In the genomic region with DNA sequence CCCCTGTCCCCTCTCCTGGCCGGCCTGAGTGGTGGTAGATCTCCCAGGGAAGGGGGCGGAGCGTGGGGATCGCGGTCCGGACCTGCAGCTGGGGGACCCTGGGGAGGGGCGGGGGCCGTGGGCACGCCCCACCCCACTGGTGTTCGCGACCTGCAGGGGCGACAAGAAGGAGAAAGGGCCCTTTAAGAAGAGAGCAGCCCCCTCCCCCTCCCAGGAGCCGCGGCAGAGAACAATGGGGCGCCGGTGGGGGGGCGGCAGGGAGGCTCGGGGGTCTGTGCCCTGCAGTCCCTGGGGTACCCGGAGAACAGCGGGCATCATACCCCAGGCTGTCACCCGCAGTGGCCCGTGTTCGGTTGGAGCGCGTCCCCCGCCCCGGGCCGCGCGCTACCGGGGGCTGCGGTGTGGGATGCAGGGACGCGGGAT, we compare ENCODE assay signal across 9 mouse cellular contexts. TPM values are rescaled to one million over a fixed set of nuclear protein-coding genes. Genes with fewer than 3 reads are reported as not detected.
A peak's percentile ranks its signal among the peaks of the same experiment; 100 is the strongest.
DNase-seq lines count a peak whose midpoint lies in the region; ATAC-seq and TF ChIP-seq lines count a peak whose summit lies in the region.
"Had no signal": no experiment of that assay in that cellular context is flagged by ENCODE, and none has a peak within 500 bp of the region (broad histone marks: within the 10 kb centered on the region; RNA-seq: fewer than 3 reads in every experiment).

No protein-coding gene starts in this region.

- no peak for TF ChIP-seq CTCF in lung, adult 2 months (IDR thresholded peaks at IDR 0.05; ENCODE audit: insufficient read depth, low read length)

- ATAC-seq in hindbrain, embryonic 11.5 days (ENCODE audit: low FRiP score), result peak; percentile 25; the same call in 1 of the 2 replicates
- ATAC-seq in midbrain, embryonic 16.5 days, result peak; percentile 30

- H3K36me3 ChIP-seq in hindbrain, embryonic 11.5 days (ENCODE audit: control insufficient read depth, insufficient read depth, low read length), result no peaks in the 10 kb centered on the region
- H3K36me3 ChIP-seq in midbrain, embryonic 16.5 days (ENCODE audit: control insufficient read depth, insufficient read depth, low read length), result no peaks in the 10 kb centered on the region

- H3K9ac ChIP-seq in hindbrain, embryonic 11.5 days (ENCODE audit: low read depth, low read length), result peak overlapping the region; percentile 65
- H3K9ac ChIP-seq in midbrain, embryonic 16.5 days (ENCODE audit: low read depth, low read length), result peak overlapping the region; percentile 99

- DNase-seq in cerebellum, adult 11 months, result peak; percentile 59
- no peak for DNase-seq in cerebellum, adult 8-10 months
- no peak for DNase-seq in lung, adult 2 months
- no peak for DNase-seq in lung, postnatal 36 days
- DNase-seq in hindbrain, embryonic 11.5 days (ENCODE audit: low spot score), result peak; percentile 44
- DNase-seq in adrenal gland, postnatal 14 days, result no peak
- no peak for DNase-seq in testis, postnatal 14 days (ENCODE audit: low spot score)

- H3K27ac ChIP-seq in hindbrain, embryonic 11.5 days (ENCODE audit: low read depth, low read length), result peak overlapping the region; percentile 42
- H3K27ac ChIP-seq in midbrain, embryonic 16.5 days (ENCODE audit: low read length), result peak overlapping the region; percentile 92

- no peak for TF ChIP-seq POLR2A in lung, adult 2 months (IDR thresholded peaks at IDR 0.05; ENCODE audit: borderline replicate concordance, extremely low read depth, low read depth, low read length)

- H3K4me2 ChIP-seq in hindbrain, embryonic 11.5 days (replicated peaks; ENCODE audit: low read depth, low read length), result peak overlapping the region; percentile 92
- H3K4me2 ChIP-seq in midbrain, embryonic 16.5 days (ENCODE audit: low read length), result peak overlapping the region; percentile 95

- no peaks in the 10 kb centered on the region for H3K4me1 ChIP-seq in lung, adult 2 months (ENCODE audit: control insufficient read depth, insufficient read depth, low read length)
- peaks cover 11% of the 10 kb centered on the region for H3K4me1 ChIP-seq in hindbrain, embryonic 11.5 days (replicated peaks; ENCODE audit: control insufficient read depth, insufficient read depth, low read length)
- peaks cover 47% of the 10 kb centered on the region for H3K4me1 ChIP-seq in midbrain, embryonic 16.5 days (ENCODE audit: control insufficient read depth, insufficient read depth, low read length)

- H3K27me3 ChIP-seq in hindbrain, embryonic 11.5 days (ENCODE audit: control insufficient read depth, insufficient read depth, low read length), result peaks cover 42% of the 10 kb centered on the region
- no peaks in the 10 kb centered on the region for H3K27me3 ChIP-seq in midbrain, embryonic 16.5 days (ENCODE audit: control insufficient read depth, insufficient read depth, low read depth, low read length)

- H3K4me3 ChIP-seq in lung, adult 2 months (replicated peaks; ENCODE audit: extremely low read depth, low read depth, low read length), result peak overlapping the region; percentile 21
- H3K4me3 ChIP-seq in hindbrain, embryonic 11.5 days (ENCODE audit: low read depth, low read length), result peak overlapping the region; percentile 54
- peak overlapping the region; percentile 91 for H3K4me3 ChIP-seq in midbrain, embryonic 16.5 days (ENCODE audit: low read depth, low read length)

- 4% methylated on average over 34 of the region's 34 CpGs for WGBS in lung, adult 2 months
- under 1% methylated on average over 24 of the region's 34 CpGs for WGBS in hindbrain, embryonic 11.5 days
- WGBS in midbrain, embryonic 16.5 days, result under 1% methylated on average over 32 of the region's 34 CpGs

- no peaks in the 10 kb centered on the region for H3K9me3 ChIP-seq in hindbrain, embryonic 11.5 days (ENCODE audit: control insufficient read depth, low read length)
- H3K9me3 ChIP-seq in midbrain, embryonic 16.5 days (replicated peaks; ENCODE audit: control insufficient read depth, low read length, poor library complexity, severe bottlenecking), result no peaks in the 10 kb centered on the region

RNA-seq across cellular contexts. Expression of gene Dtx1, which starts 0.9 kb away (rescaled TPM):
- polyA plus RNA-seq in lung, adult 2 months (2012; rRNA removed), result 6.1 and 7.8 TPM in 2 replicates
- 4.6 and 5.0 TPM in 2 replicates for polyA plus RNA-seq in hindbrain, embryonic 11.5 days (2014; fragmentation: Nextera tagmentation; extraction: Ambion mirVana)
- 49.6 and 50.2 TPM in 2 replicates for polyA plus RNA-seq in midbrain, embryonic 16.5 days (2015; fragmentation: Nextera tagmentation; extraction: Ambion mirVana)
- total RNA-seq in adrenal gland, postnatal 14 days (2021), result 7.3 and 8.0 TPM in 2 replicates
- total RNA-seq: common myeloid progenitor, adult 5-6 weeks had no signal

RNA-seq across cellular contexts. Expression of gene Oas2, which starts 38.8 kb away (rescaled TPM):
- 4.5 and 5.0 TPM in 2 replicates for polyA plus RNA-seq in lung, adult 2 months (2012; rRNA removed)
- polyA plus RNA-seq in hindbrain, embryonic 11.5 days (2014; fragmentation: Nextera tagmentation; extraction: Ambion mirVana), result 0.13 TPM in 1 of 2 replicates, not detected in the other
- 0.14 and 0.26 TPM in 2 replicates for polyA plus RNA-seq in midbrain, embryonic 16.5 days (2015; fragmentation: Nextera tagmentation; extraction: Ambion mirVana)
- 0.08 and 0.30 TPM in 2 replicates for total RNA-seq in adrenal gland, postnatal 14 days (2021)

Comparison
In these comparisons a context has a peak if more than half of its experiments do, and no peak if none do; other contexts are left out.
1. DNase-seq: peak in cerebellum, adult 11 months (single experiment) and hindbrain, embryonic 11.5 days (single experiment); none in cerebellum, adult 8-10 months (single experiment), lung, adult 2 months (single experiment), lung, postnatal 36 days (single experiment), adrenal gland, postnatal 14 days (single experiment) and testis, postnatal 14 days (single experiment).
2. H3K4me3 ChIP-seq: peak in every context shown above with its lines; median percentile 91 in midbrain, embryonic 16.5 days; 54 in hindbrain, embryonic 11.5 days; 21 in lung, adult 2 months.